Mouse (Mus musculus): ENCODE data around the gene Dscam. TPM values are rescaled to one million over a fixed set of nuclear protein-coding genes. Genes with fewer than 3 reads are reported as not detected.

Gene Dscam
- polyA plus RNA-seq, 1 experiment from 2014 or later = 0.15 TPM

GRCm38 (mm10) chr16:96730881-96731280 lies 439.7 kb downstream of the Dscam start:
- ATAC-seq = no peak
- Histone ChIP-seq H3K27me3 (replicated peaks) (no peaks in the 10 kb centered on the region), H3K4me2 (replicated peaks) (no peak overlapping the region), H3K9ac (no peak overlapping the region), H3K4me1 (replicated peaks) (no peaks in the 10 kb centered on the region), H3K4me3 (replicated peaks) (no peak overlapping the region), H3K9me3 (no peaks in the 10 kb centered on the region), H3K27ac (no peak overlapping the region), H3K36me3 (no peaks in the 10 kb centered on the region)
- WGBS = 82% methylated on average over 3 of the region's 3 CpGs

GRCm38 (mm10) chr16:96727836-96728774 lies 442.4 kb downstream of the Dscam start:
- H3K4me1 ChIP-seq (replicated peaks) = no peaks in the 10 kb centered on the region
- no peak for ATAC-seq
- H3K9ac ChIP-seq = no peak overlapping the region
- no peak overlapping the region for H3K4me3 ChIP-seq (replicated peaks)
- WGBS = 35% methylated on average over 13 of the region's 13 CpGs
- H3K27ac ChIP-seq = no peak overlapping the region
- H3K4me2 ChIP-seq (replicated peaks) = no peak overlapping the region
- no peaks in the 10 kb centered on the region for H3K36me3 ChIP-seq
- H3K27me3 ChIP-seq (replicated peaks) = no peaks in the 10 kb centered on the region
- no peaks in the 10 kb centered on the region for H3K9me3 ChIP-seq

GRCm38 (mm10) chr16:96725071-96725724 lies 445.4 kb downstream of the Dscam start:
- H3K27me3 ChIP-seq (replicated peaks) = no peaks in the 10 kb centered on the region

GRCm38 (mm10) chr16:96724591-96724990 lies 446.0 kb downstream of the Dscam start:
- Histone ChIP-seq H3K36me3 (no peaks in the 10 kb centered on the region), H3K4me3 (replicated peaks) (no peak overlapping the region), H3K27ac (no peak overlapping the region), H3K4me2 (replicated peaks) (no peak overlapping the region), H3K9me3 (no peaks in the 10 kb centered on the region), H3K9ac (no peak overlapping the region), H3K4me1 (replicated peaks) (no peaks in the 10 kb centered on the region), H3K27me3 (replicated peaks) (no peaks in the 10 kb centered on the region)
- no peak for ATAC-seq
- WGBS = 67% methylated on average over 5 of the region's 5 CpGs

More at GRCm38 (mm10) chr16:96725071-96725724, 445.4 kb downstream of the Dscam start:
- no peak for ATAC-seq
- no peak overlapping the region for H3K9ac ChIP-seq
- H3K36me3 ChIP-seq = no peaks in the 10 kb centered on the region
- WGBS = 84% methylated on average over 8 of the region's 8 CpGs
- H3K27ac ChIP-seq = no peak overlapping the region
- no peak overlapping the region for H3K4me2 ChIP-seq (replicated peaks)
- no peak overlapping the region for H3K4me3 ChIP-seq (replicated peaks)
- no peaks in the 10 kb centered on the region for H3K9me3 ChIP-seq
- H3K4me1 ChIP-seq (replicated peaks) = no peaks in the 10 kb centered on the region

- Histone ChIP-seq H3K27ac (no peak overlapping the region), H3K36me3 (no peaks in the 10 kb centered on the region), H3K9ac (no peak overlapping the region), H3K4me1 (replicated peaks) (no peaks in the 10 kb centered on the region), H3K9me3 (no peaks in the 10 kb centered on the region), H3K4me2 (replicated peaks) (no peak overlapping the region), H3K27me3 (replicated peaks) (no peaks in the 10 kb centered on the region), H3K4me3 (replicated peaks) (no peak overlapping the region)
- 58% methylated on average over 3 of the region's 3 CpGs for WGBS
- ATAC-seq = no peak
These were observed 446.4 kb downstream of the Dscam start for GRCm38 (mm10) chr16:96724123-96724522.

- 94% methylated on average over 2 of the region's 2 CpGs for WGBS
- Histone ChIP-seq H3K4me3 (replicated peaks) (no peak overlapping the region), H3K4me2 (replicated peaks) (no peak overlapping the region), H3K36me3 (no peaks in the 10 kb centered on the region), H3K9me3 (no peaks in the 10 kb centered on the region), H3K4me1 (replicated peaks) (no peaks in the 10 kb centered on the region), H3K9ac (no peak overlapping the region), H3K27me3 (replicated peaks) (no peaks in the 10 kb centered on the region), H3K27ac (no peak overlapping the region)
- no peak for ATAC-seq
These were observed 447.4 kb downstream of the Dscam start for GRCm38 (mm10) chr16:96723066-96723669.

GRCm38 (mm10) chr16:96722135-96722534 lies 448.4 kb downstream of the Dscam start:
- H3K9ac ChIP-seq = no peak overlapping the region
- H3K4me3 ChIP-seq (replicated peaks) = no peak overlapping the region
- no peaks in the 10 kb centered on the region for H3K4me1 ChIP-seq (replicated peaks)
- no peak for ATAC-seq
- no peak overlapping the region for H3K27ac ChIP-seq
- no peaks in the 10 kb centered on the region for H3K9me3 ChIP-seq
- no peak overlapping the region for H3K4me2 ChIP-seq (replicated peaks)
- H3K27me3 ChIP-seq (replicated peaks) = no peaks in the 10 kb centered on the region
- WGBS = 76% methylated on average over 3 of the region's 3 CpGs
- no peaks in the 10 kb centered on the region for H3K36me3 ChIP-seq

- WGBS = 66% methylated on average over 9 of the region's 9 CpGs
- no peaks in the 10 kb centered on the region for H3K36me3 ChIP-seq
- H3K27ac ChIP-seq = no peak overlapping the region
- no peak overlapping the region for H3K4me3 ChIP-seq (replicated peaks)
- H3K9me3 ChIP-seq = no peaks in the 10 kb centered on the region
- no peak for ATAC-seq
- no peak overlapping the region for H3K9ac ChIP-seq
- no peaks in the 10 kb centered on the region for H3K4me1 ChIP-seq (replicated peaks)
- H3K27me3 ChIP-seq (replicated peaks) = no peaks in the 10 kb centered on the region
- H3K4me2 ChIP-seq (replicated peaks) = no peak overlapping the region
These were observed 449.3 kb downstream of the Dscam start for GRCm38 (mm10) chr16:96721241-96721640.

- H3K36me3 ChIP-seq = no peaks in the 10 kb centered on the region
- 83% methylated on average over 5 of the region's 5 CpGs for WGBS
These were observed 449.9 kb downstream of the Dscam start for GRCm38 (mm10) chr16:96720666-96721065.

GRCm38 (mm10) chr16:96718221-96718620 lies 452.3 kb downstream of the Dscam start:
- WGBS = 12% methylated on average over 2 of the region's 2 CpGs
- no peaks in the 10 kb centered on the region for H3K27me3 ChIP-seq (replicated peaks)
- no peak for ATAC-seq

More at GRCm38 (mm10) chr16:96720666-96721065, 449.9 kb downstream of the Dscam start:
- no peak for ATAC-seq
- Histone ChIP-seq H3K4me2 (replicated peaks) (no peak overlapping the region), H3K9ac (no peak overlapping the region), H3K4me3 (replicated peaks) (no peak overlapping the region), H3K4me1 (replicated peaks) (no peaks in the 10 kb centered on the region), H3K9me3 (no peaks in the 10 kb centered on the region), H3K27ac (no peak overlapping the region), H3K27me3 (replicated peaks) (no peaks in the 10 kb centered on the region)

GRCm38 (mm10) chr16:96716633-96717032 lies 453.9 kb downstream of the Dscam start:
- H3K36me3 ChIP-seq = no peaks in the 10 kb centered on the region
- no peak overlapping the region for H3K9ac ChIP-seq
- whole genome bisulfite sequencing = 87% methylated on average over 2 of the region's 2 CpGs

More at GRCm38 (mm10) chr16:96718221-96718620, 452.3 kb downstream of the Dscam start:
- H3K27ac ChIP-seq = no peak overlapping the region
- no peaks in the 10 kb centered on the region for H3K4me1 ChIP-seq (replicated peaks)
- H3K36me3 ChIP-seq = no peaks in the 10 kb centered on the region
- no peak overlapping the region for H3K4me3 ChIP-seq (replicated peaks)
- H3K9me3 ChIP-seq = no peaks in the 10 kb centered on the region
- H3K4me2 ChIP-seq (replicated peaks) = no peak overlapping the region
- H3K9ac ChIP-seq = no peak overlapping the region

GRCm38 (mm10) chr16:96711935-96712334 lies 458.6 kb downstream of the Dscam start:
- Histone ChIP-seq H3K4me2 (replicated peaks) (no peak overlapping the region), H3K9ac (no peak overlapping the region), H3K4me1 (replicated peaks) (no peaks in the 10 kb centered on the region), H3K36me3 (no peaks in the 10 kb centered on the region), H3K9me3 (no peaks in the 10 kb centered on the region), H3K4me3 (replicated peaks) (no peak overlapping the region), H3K27ac (no peak overlapping the region), H3K27me3 (replicated peaks) (no peaks in the 10 kb centered on the region)
- 38% methylated on average over 4 of the region's 4 CpGs for WGBS
- no peak for ATAC-seq

More at GRCm38 (mm10) chr16:96716633-96717032, 453.9 kb downstream of the Dscam start:
- Histone ChIP-seq H3K4me3 (replicated peaks) (no peak overlapping the region), H3K9me3 (no peaks in the 10 kb centered on the region), H3K27ac (no peak overlapping the region), H3K4me2 (replicated peaks) (no peak overlapping the region), H3K27me3 (replicated peaks) (no peaks in the 10 kb centered on the region), H3K4me1 (replicated peaks) (no peaks in the 10 kb centered on the region)
- ATAC-seq = no peak
